Comparison of ENCODE assay signal across 12 mouse cellular contexts in genomic region chr7:80642976-80643666, GRCm38 (mm10). TPM values are rescaled to one million over a fixed set of nuclear protein-coding genes. Genes with fewer than 3 reads are reported as not detected.
A peak's percentile ranks its signal among the peaks of the same experiment; 100 is the strongest.
DNase-seq lines count a peak whose midpoint lies in the region; ATAC-seq and TF ChIP-seq lines count a peak whose summit lies in the region.
"Had no signal": no experiment of that assay in that cellular context is flagged by ENCODE, and none has a peak within 500 bp of the region (broad histone marks: within the 10 kb centered on the region; RNA-seq: fewer than 3 reads in every experiment).

No protein-coding gene starts in this region.

- H3K36me3 ChIP-seq in embryonic facial prominence, embryonic 13.5 days: no peaks in the 10 kb centered on the region
- H3K36me3 ChIP-seq in embryonic facial prominence, embryonic 10.5 days (replicated peaks): no peaks in the 10 kb centered on the region
- H3K36me3 ChIP-seq in spleen, adult 2 months (ENCODE audit: control insufficient read depth, insufficient read depth, low read length): no peaks in the 10 kb centered on the region
- H3K36me3 ChIP-seq: hindbrain, embryonic 15.5 days; neural tube, embryonic 12.5 days had no signal

- no peak for TF ChIP-seq POLR2A in spleen, adult 2 months (IDR thresholded peaks at IDR 0.05; ENCODE audit: low read depth, low read length)

- intact Hi-C loops in left cerebral cortex, postnatal 4 days (cut with DNase I): no loop called here

- no peak overlapping the region for H3K4me3 ChIP-seq in embryonic facial prominence, embryonic 13.5 days
- no peak overlapping the region for H3K4me3 ChIP-seq in embryonic facial prominence, embryonic 10.5 days
- H3K4me3 ChIP-seq in spleen, adult 2 months (ENCODE audit: extremely low read depth, insufficient read depth, insufficient read length): no peak overlapping the region
- H3K4me3 ChIP-seq: hindbrain, embryonic 15.5 days; neural tube, embryonic 12.5 days had no signal

- H3K27me3 ChIP-seq in embryonic facial prominence, embryonic 13.5 days: no peaks in the 10 kb centered on the region
- no peaks in the 10 kb centered on the region for H3K27me3 ChIP-seq in embryonic facial prominence, embryonic 10.5 days (replicated peaks; ENCODE audit: low read depth, poor library complexity, severe bottlenecking)
- no peaks in the 10 kb centered on the region for H3K27me3 ChIP-seq in spleen, adult 2 months (ENCODE audit: control insufficient read depth, insufficient read depth, low read length)
- H3K27me3 ChIP-seq: hindbrain, embryonic 15.5 days; neural tube, embryonic 12.5 days had no signal

- H3K4me2 ChIP-seq in embryonic facial prominence, embryonic 13.5 days: no peak overlapping the region
- H3K4me2 ChIP-seq: hindbrain, embryonic 15.5 days; neural tube, embryonic 12.5 days had no signal

- no peaks in the 10 kb centered on the region for H3K9me3 ChIP-seq in embryonic facial prominence, embryonic 13.5 days
- no peaks in the 10 kb centered on the region for H3K9me3 ChIP-seq in embryonic facial prominence, embryonic 10.5 days
- H3K9me3 ChIP-seq: hindbrain, embryonic 15.5 days; neural tube, embryonic 12.5 days had no signal

- no peak overlapping the region for H3K9ac ChIP-seq in embryonic facial prominence, embryonic 13.5 days
- H3K9ac ChIP-seq: hindbrain, embryonic 15.5 days; neural tube, embryonic 12.5 days had no signal

- no peak for TF ChIP-seq CTCF in spleen, adult 2 months (IDR thresholded peaks at IDR 0.05; ENCODE audit: extremely low read depth, insufficient read depth, insufficient read length, insufficient replicate concordance)

- H3K27ac ChIP-seq in embryonic facial prominence, embryonic 13.5 days: peak overlapping the region; percentile 51; the same call in 1 of the 2 replicates
- H3K27ac ChIP-seq in embryonic facial prominence, embryonic 10.5 days (replicated peaks): no peak overlapping the region
- H3K27ac ChIP-seq in spleen, adult 2 months (ENCODE audit: insufficient read depth, low read length): peak overlapping the region; percentile 79
- H3K27ac ChIP-seq: hindbrain, embryonic 15.5 days; neural tube, embryonic 12.5 days had no signal

- WGBS in embryonic facial prominence, embryonic 13.5 days: 56% methylated on average over 8 of the region's 8 CpGs
- WGBS in embryonic facial prominence, embryonic 10.5 days: 89% methylated on average over 8 of the region's 8 CpGs
- 8% methylated on average over 8 of the region's 8 CpGs for WGBS in spleen, adult 2 months

- no peak for DNase-seq in embryonic facial prominence, embryonic 10.5 days (ENCODE audit: low spot score)
- peak in 1 of 2 experiments; percentile 33 for DNase-seq in spleen, adult 2 months (ENCODE audit: low read depth in 1 of 2, low spot score in 2 of 2)
- no peak for DNase-seq in spleen, adult 12 weeks (ENCODE audit: low spot score)
- DNase-seq in induced T-regulatory cell, adult 2 months (ENCODE audit: low read depth): peak; percentile 78
- peak; percentile 64 for DNase-seq in thymus, postnatal 25 days
- no peak for DNase-seq in adrenal gland, postnatal 25 days
- no peak for DNase-seq in left cerebral cortex, postnatal 4 days
- DNase-seq: kidney, postnatal 36 days; lung, adult 18-20 months had no signal

- peaks cover 41% of the 10 kb centered on the region for H3K4me1 ChIP-seq in embryonic facial prominence, embryonic 13.5 days
- H3K4me1 ChIP-seq in embryonic facial prominence, embryonic 10.5 days: peaks cover 39% of the 10 kb centered on the region
- H3K4me1 ChIP-seq in spleen, adult 2 months (ENCODE audit: control insufficient read depth, insufficient read depth, insufficient read length): peaks cover 41% of the 10 kb centered on the region; the same call in 1 of the 2 replicates

- ATAC-seq in embryonic facial prominence, embryonic 13.5 days (ENCODE audit: insufficient number of reproducible peaks, insufficient read depth, low FRiP score, low TSS enrichment, low read depth): no peak

RNA-seq across cellular contexts. Expression of gene Crtc3, which starts 45.6 kb away (rescaled TPM):
- polyA plus RNA-seq in embryonic facial prominence, embryonic 13.5 days (2015; fragmentation: Nextera tagmentation; extraction: Ambion mirVana): 26.2 and 27.6 TPM in 2 replicates
- 9.0 and 11.2 TPM in 2 replicates for polyA plus RNA-seq in embryonic facial prominence, embryonic 10.5 days (2016; fragmentation: Nextera tagmentation; extraction: Ambion mirVana)
- 19.1 and 21.3 TPM in 2 replicates for polyA plus RNA-seq in spleen, adult 2 months (2012; rRNA removed)
- 34.0 and 39.3 TPM in 2 replicates for total RNA-seq in adrenal gland, postnatal 25 days (2021)
- 10 to 100 TPM; 28.5 to 32.1 TPM for total RNA-seq in left cerebral cortex, postnatal 4 days (2021)

Comparison
In these comparisons a context has a peak if more than half of its experiments do, and no peak if none do; other contexts are left out.
1. DNase-seq: peak in induced T-regulatory cell, adult 2 months (single experiment) and thymus, postnatal 25 days (single experiment); none in embryonic facial prominence, embryonic 10.5 days (single experiment), spleen, adult 12 weeks (single experiment), adrenal gland, postnatal 25 days (single experiment) and left cerebral cortex, postnatal 4 days (single experiment).